Comparison of ENCODE assay signal across 8 mouse cellular contexts in genomic region chr5:99252203-99253135, GRCm38 (mm10).
A peak's percentile ranks its signal among the peaks of the same experiment; 100 is the strongest.
DNase-seq lines count a peak whose midpoint lies in the region; ATAC-seq and TF ChIP-seq lines count a peak whose summit lies in the region.

No protein-coding gene starts in this region.

- peak; percentile 94 for ATAC-seq in forebrain, embryonic 14.5 days
- ATAC-seq in liver, postnatal 0 days: peak; percentile 91
- ATAC-seq in neural tube, embryonic 13.5 days (ENCODE audit: low read depth): peak; percentile 94

- dilution Hi-C loops in CH12.LX (cut with MboI; ENCODE audit: extremely low pct_ligation_motif_present, extremely low pct_unique_long_range_greater_than_20kb, low sequenced_read_pairs): no loop called here

- under 1% methylated on average over 70 of the region's 78 CpGs for WGBS in forebrain, embryonic 14.5 days
- WGBS in liver, postnatal 0 days (ENCODE audit: insufficient replicate concordance): under 1% methylated on average over 71 of the region's 78 CpGs
- WGBS in neural tube, embryonic 13.5 days: under 1% methylated on average over 74 of the region's 78 CpGs

- H3K4me3 ChIP-seq in CH12.LX (replicated peaks in 1 of 3; ENCODE audit: low read depth in 2 of 3, low read length in 2 of 3, poor library complexity in 1 of 3): peak overlapping the region; percentile 38 to 69 (median 47)
- H3K4me3 ChIP-seq in forebrain, embryonic 14.5 days (ENCODE audit: low read depth, low read length): peak overlapping the region; percentile 88
- H3K4me3 ChIP-seq in liver, postnatal 0 days (ENCODE audit: low read depth, low read length): peak overlapping the region; percentile 92
- peak overlapping the region; percentile 84 for H3K4me3 ChIP-seq in neural tube, embryonic 13.5 days

- H3K4me1 ChIP-seq in CH12.LX (ENCODE audit: control insufficient read depth in 1 of 2, insufficient read depth in 2 of 2): peaks cover 0 to 10% of the 10 kb centered on the region in 2 experiments; a peak in 2 of 4 replicates
- H3K4me1 ChIP-seq in forebrain, embryonic 14.5 days (ENCODE audit: control insufficient read depth, insufficient read depth, low read length): peaks cover 12% of the 10 kb centered on the region; the same call in 1 of the 2 replicates
- H3K4me1 ChIP-seq in liver, postnatal 0 days (ENCODE audit: insufficient read depth): peaks cover 12% of the 10 kb centered on the region
- H3K4me1 ChIP-seq in neural tube, embryonic 13.5 days (replicated peaks): peaks cover 48% of the 10 kb centered on the region

- peaks cover 9% of the 10 kb centered on the region for H3K27me3 ChIP-seq in CH12.LX (replicated peaks)
- H3K27me3 ChIP-seq in forebrain, embryonic 14.5 days (replicated peaks; ENCODE audit: control insufficient read depth, insufficient read depth, low read length): no peaks in the 10 kb centered on the region
- H3K27me3 ChIP-seq in liver, postnatal 0 days (ENCODE audit: insufficient read depth, low read length): no peaks in the 10 kb centered on the region
- 0 out of 2 replicates have a peak, but pooled peaks cover 4% of the 10 kb centered on the region for H3K27me3 ChIP-seq in neural tube, embryonic 13.5 days

- peak overlapping the region; percentile 43; the same call in 1 of the 2 replicates for H3K4me2 ChIP-seq in CH12.LX (ENCODE audit: insufficient read depth, low read depth, poor library complexity, severe bottlenecking)
- H3K4me2 ChIP-seq in forebrain, embryonic 14.5 days (ENCODE audit: low read length): peak overlapping the region; percentile 80
- peak overlapping the region; percentile 89 for H3K4me2 ChIP-seq in liver, postnatal 0 days (ENCODE audit: low read depth, low read length)
- H3K4me2 ChIP-seq in neural tube, embryonic 13.5 days: peak overlapping the region; percentile 90

- in situ Hi-C loops in CH12.LX (cut with MboI; ENCODE audit: low pct_ligation_motif_present, low pct_unique_long_range_greater_than_20kb, low sequenced_read_pairs): no loop called here

- peak; percentile 74 for DNase-seq in CH12.LX (ENCODE audit: extremely low read depth)
- peak; percentile 85 for DNase-seq in cerebellum, adult 11 months
- DNase-seq in forebrain, embryonic 14.5 days (ENCODE audit: low spot score): peak; percentile 94
- peak; percentile 98 to 99 for DNase-seq in heart, postnatal 14 days
- peak; percentile 95 for DNase-seq in layer of hippocampus, adult 11-12 months (ENCODE audit: low spot score)
- peak; percentile 95 for DNase-seq in liver, postnatal 0 days
- peak; percentile 83 for DNase-seq in telencephalon, adult 2 months (ENCODE audit: low read depth, low spot score)

- H3K27ac ChIP-seq in CH12.LX (ENCODE audit: insufficient read depth, low read depth): no peak overlapping the region
- peak overlapping the region; percentile 81 for H3K27ac ChIP-seq in forebrain, embryonic 14.5 days (ENCODE audit: low read depth, low read length)
- H3K27ac ChIP-seq in liver, postnatal 0 days (ENCODE audit: low read depth): peak overlapping the region; percentile 85
- peak overlapping the region; percentile 86 for H3K27ac ChIP-seq in neural tube, embryonic 13.5 days (replicated peaks)

- H3K9ac ChIP-seq in CH12.LX (ENCODE audit: insufficient read depth, low read depth): no peak overlapping the region
- H3K9ac ChIP-seq in forebrain, embryonic 14.5 days (ENCODE audit: low read length): peak overlapping the region; percentile 89
- peak overlapping the region; percentile 91 for H3K9ac ChIP-seq in liver, postnatal 0 days (replicated peaks)
- peak overlapping the region; percentile 88 for H3K9ac ChIP-seq in neural tube, embryonic 13.5 days

- intact Hi-C loops in heart, postnatal 14 days (cut with DNase I): loop anchor here (2.0 kb wide), 1 partner anchor 86 kb away; no protein-coding TSS in a partner anchor

- TF ChIP-seq EP300 in CH12.LX (IDR thresholded peaks at IDR 0.05; ENCODE audit: low read length): no peak
- TF ChIP-seq EP300 in liver, postnatal 0 days (IDR thresholded peaks at IDR 0.05; ENCODE audit: low read depth): no peak

- no peaks in the 10 kb centered on the region for H3K79me2 ChIP-seq in CH12.LX (replicated peaks; ENCODE audit: control insufficient read depth, extremely low read depth, insufficient read depth, poor library complexity, severe bottlenecking)

- TF ChIP-seq POLR2A in CH12.LX (IDR thresholded peaks at IDR 0.05; ENCODE audit: low read depth, low read length): no peak

- TF ChIP-seq CTCF in CH12.LX (conservative IDR thresholded peaks at IDR 0.05 in 1 of 2, IDR thresholded peaks at IDR 0.05 in 1 of 2; ENCODE audit: low read depth in 2 of 2, low read length in 2 of 2): no peak
- TF ChIP-seq CTCF in liver, postnatal 0 days (IDR thresholded peaks at IDR 0.05; ENCODE audit: low read depth): peak; percentile 44

- peaks cover 2% of the 10 kb centered on the region for H3K9me3 ChIP-seq in CH12.LX (replicated peaks; ENCODE audit: low read length)
- H3K9me3 ChIP-seq in forebrain, embryonic 14.5 days (replicated peaks; ENCODE audit: control insufficient read depth, low read length): no peaks in the 10 kb centered on the region
- H3K9me3 ChIP-seq in liver, postnatal 0 days (ENCODE audit: low read length): no peaks in the 10 kb centered on the region
- no peaks in the 10 kb centered on the region for H3K9me3 ChIP-seq in neural tube, embryonic 13.5 days

- TF ChIP-seq RAD21 in CH12.LX (IDR thresholded peaks at IDR 0.05; ENCODE audit: low read depth, low read length): no peak; the same call in 1 of the 2 replicates

- H3K36me3 ChIP-seq in CH12.LX (replicated peaks in 1 of 2; ENCODE audit: control insufficient read depth in 1 of 2, insufficient read depth in 1 of 2, low read length in 1 of 2): no peaks in the 10 kb centered on the region
- no peaks in the 10 kb centered on the region for H3K36me3 ChIP-seq in forebrain, embryonic 14.5 days (ENCODE audit: control insufficient read depth, insufficient read depth, low read length)
- no peaks in the 10 kb centered on the region for H3K36me3 ChIP-seq in liver, postnatal 0 days (replicated peaks; ENCODE audit: insufficient read depth, low read length)
- no peaks in the 10 kb centered on the region for H3K36me3 ChIP-seq in neural tube, embryonic 13.5 days

TF ChIP-seq in CH12.LX, 34 proteins besides CTCF, POLR2A, EP300 and RAD21:
- TF ChIP-seq IRF4 (IDR thresholded peaks at IDR 0.05; ENCODE audit: low read depth, low read length): 0 out of 2 replicates have a peak, but pooled peaks have one; percentile 7
- TF ChIP-seq SIN3A (IDR thresholded peaks at IDR 0.05; ENCODE audit: low read length): 0 out of 2 replicates have a peak, but pooled peaks have one; percentile 27
- TF ChIP-seq NRF1 (IDR thresholded peaks at IDR 0.05; ENCODE audit: low read depth, low read length): peak; percentile 62; the same call in 1 of the 2 replicates
- no peak for TF ChIP-seq GABPA (IDR thresholded peaks at IDR 0.05; ENCODE audit: insufficient replicate concordance, low read depth, low read length)
- no peak; the same call in 1 of the 2 replicates for TF ChIP-seq SMC3 (IDR thresholded peaks at IDR 0.05; ENCODE audit: low read depth, low read length)
- peak; percentile 76 for TF ChIP-seq BHLHE40 (IDR thresholded peaks at IDR 0.05; ENCODE audit: low read depth, low read length)
- TF ChIP-seq ZC3H11A (IDR thresholded peaks at IDR 0.05; ENCODE audit: low read depth, low read length): no peak
- no peak for TF ChIP-seq JUN (IDR thresholded peaks at IDR 0.05; ENCODE audit: insufficient read depth, low read depth, low read length)
TF ChIP-seq in CH12.LX: peak in this region for 4.
